Mouse (Mus musculus) ovary, postnatal 14 days (tissue): Measurements from ENCODE around the gene Eya4.

Experiments used
- DNase-seq: peaks from one replicate; pipeline ENCODE4 v3.0.0; 2022; ENCODE audit warnings: low spot score

Gene Eya4

DNA sequence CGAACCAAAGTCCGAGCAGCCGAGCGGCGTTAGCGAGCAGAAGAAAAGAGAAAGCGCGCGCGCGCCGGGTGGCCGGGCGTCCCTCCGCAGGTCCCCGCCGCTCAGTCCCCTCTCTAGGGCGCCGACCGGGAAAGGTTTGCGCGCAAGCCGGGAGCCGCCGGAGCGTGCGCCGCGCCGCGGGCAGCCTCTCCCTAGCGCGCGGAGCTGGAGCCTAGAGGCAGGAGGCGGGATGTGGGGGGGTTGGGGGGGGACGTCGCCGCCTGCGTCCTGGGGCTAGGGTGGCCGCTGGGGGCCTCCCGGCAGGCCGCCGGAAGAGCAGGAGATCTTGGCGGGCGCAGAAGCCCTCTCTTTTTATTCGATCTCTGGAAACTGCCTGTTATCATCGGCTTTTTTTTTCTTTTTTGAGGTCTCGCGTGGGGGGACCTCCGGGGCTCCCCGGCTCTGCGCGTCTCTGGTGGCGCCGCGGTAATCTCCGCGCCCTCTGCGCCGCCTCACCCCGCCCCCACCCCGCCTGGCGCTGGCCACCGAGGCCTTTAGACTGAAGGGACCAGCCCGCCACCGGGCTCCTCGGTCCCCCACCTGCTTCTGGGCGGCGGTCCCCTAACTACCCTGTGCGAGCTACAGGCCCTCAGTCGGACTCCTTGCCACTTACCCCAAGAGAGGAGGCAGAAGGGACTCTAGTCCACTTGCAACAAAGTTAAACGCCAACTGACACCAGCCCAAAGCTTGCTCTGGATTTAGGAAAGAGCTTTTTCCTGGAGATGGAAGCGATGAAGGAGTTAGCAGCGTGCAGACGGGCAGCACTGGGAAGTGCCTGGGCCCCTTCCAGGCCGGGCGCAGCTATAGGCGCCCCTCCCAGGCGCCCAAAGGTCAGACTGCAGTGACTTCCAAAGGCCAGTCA is at the start of gene Eya4:
Gene Eya4 (minus strand): TSS at position 776 of the 901 bp plus-strand sequence.
- DNase-seq: peak; percentile 9

DNA sequence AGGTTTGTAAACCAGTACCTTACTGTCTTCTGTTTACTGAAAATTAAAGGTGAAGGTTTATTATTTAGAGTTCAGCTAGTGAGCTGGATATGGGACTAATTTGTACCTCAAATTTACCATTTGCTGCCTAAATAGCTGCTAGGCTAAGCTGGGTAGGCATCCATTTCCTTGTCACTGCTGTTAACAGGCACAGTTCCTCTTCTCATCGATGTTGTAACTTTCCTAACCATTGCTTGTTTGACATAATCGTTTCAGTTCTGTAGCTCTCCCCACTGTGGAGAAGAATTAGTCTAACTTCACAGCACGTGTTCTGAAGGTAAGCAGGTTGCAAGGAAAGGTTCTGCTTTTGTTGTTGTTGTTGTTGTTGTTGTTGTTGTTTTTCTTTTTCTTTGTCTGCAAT is 44.8 kb upstream of the Eya4 start:
- no peak for DNase-seq

DNA sequence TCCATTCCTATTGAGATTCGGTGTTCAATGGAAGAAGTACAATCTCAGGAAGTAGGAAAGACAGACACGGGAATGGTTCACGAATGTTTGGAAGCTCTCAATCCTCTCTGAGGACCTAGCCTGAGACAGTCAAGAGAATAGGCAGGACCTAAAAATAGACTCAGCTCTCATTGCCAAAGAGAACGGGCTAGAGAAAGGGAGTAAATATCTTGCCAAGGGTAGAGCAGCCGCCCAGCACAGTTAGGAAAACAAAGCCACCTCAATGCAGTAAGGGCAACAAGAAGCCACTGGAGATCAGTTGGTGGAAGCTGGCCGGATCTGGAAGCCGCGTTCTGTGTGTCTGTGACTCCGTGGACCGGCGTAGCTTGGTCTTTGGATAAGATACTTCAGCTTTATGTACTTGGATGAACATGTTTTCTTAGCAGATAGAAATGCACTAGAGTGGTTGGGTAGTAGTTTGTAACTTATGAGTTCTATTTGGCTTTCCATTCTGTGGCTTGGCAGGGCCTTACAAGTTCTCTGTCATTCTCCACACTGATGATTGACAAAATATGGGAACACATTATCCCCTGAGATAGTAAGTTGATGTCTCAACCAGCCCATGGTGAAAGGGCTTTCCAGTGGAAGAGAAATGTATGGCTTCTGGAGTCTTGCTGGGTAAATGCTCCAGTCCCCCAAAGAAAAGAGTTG is 44.1 kb upstream of the Eya4 start:
- no peak for DNase-seq

GRCm38 (mm10) chr10:23394152-23394551 is 43.6 kb upstream of the Eya4 start:
- DNase-seq: no peak

- no peak for DNase-seq
These were observed 13.3 kb upstream of the Eya4 start for GRCm38 (mm10) chr10:23363866-23364265.

DNA sequence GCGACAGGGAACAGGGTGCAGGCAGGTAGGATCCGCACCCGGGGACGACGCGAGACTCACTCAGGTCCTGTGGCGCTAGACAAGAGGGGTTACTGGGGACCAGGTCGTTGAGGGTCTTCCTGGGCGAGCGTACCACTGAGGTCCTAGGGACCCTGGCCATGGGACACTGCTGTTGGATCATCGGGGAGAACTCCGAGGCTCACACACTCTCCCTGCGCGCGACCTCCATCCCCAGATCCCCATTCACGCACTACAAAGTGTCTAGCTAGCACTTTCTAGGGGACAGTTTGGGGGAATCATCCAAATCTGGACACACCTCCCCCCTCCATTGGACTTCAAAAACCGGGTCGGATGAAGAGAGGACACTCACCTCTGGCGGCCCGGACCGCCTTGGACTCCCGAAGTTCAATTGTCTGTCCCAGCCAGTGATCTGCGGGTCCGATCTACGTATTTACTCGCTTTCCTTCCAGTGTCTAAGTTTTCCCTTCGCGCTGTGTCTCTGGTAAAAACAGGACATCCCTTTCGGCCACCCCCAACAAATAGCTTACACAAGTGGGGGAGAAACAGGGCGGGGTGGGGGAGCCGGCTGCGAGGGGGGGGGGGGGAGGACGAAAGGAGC is 1.1 kb downstream of the Eya4 start:
- DNase-seq: no peak

DNA sequence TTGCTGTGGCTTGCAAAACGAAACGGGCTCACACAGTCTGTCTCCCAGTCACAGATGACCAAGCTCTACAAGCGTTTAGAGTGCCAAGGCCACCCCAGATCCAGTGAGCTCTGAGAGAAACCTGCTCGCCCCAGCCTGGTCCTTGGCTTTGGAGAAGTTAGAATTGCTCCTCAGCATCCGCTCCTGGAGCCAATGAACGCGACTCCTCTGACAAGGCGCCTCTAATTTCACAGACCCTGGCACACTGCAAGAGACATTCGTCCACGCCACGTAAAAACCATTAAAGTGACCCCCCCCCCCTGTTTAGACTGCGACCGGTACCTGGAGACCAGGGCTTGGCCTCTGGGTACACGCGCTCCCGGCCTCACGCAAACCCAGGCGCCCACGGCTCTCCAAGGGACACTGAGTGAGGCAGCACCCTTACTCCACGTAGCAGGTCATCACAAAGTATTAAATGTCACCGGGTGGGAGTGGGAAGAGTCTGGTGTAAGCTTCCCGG is 1.6 kb downstream of the Eya4 start:
- DNase-seq: no peak

DNA sequence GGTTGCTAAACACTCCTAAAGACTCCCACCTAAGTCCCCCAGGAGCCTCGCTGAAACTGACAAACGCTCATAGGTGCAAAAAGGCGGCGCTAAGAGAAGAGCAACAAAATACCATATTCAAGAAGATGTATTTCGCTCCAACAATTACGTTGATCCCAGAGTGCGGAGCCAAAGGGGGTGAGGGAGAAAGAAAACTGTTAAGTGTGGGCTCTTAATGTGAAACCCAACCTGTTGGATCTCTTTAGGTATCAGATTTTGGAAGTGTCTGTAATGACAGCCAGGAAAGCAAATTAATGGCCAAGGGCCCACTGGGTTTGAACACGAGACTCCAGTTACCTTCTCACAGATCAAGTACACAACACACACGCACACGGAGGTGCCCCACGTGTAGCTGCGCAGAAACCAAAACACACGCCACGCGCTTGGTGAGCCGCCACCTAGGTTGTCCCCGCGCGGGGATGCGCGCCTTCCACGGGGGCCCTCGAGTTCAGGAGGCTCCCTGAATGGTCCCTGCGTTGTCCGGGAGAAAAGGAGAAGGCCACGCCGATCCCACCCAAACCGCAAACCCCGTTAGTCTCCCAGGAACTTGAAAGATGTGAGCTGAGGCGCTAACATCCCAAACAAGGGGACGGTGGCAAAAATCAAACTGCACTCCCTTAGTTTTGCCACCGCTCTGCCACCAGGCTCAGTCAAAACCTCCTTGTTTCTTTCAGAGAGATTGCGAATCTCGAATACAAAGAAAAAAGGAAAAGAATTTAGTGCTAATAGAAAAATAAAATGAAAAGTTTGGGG is 2.3 kb downstream of the Eya4 start:
- no peak for DNase-seq

DNA sequence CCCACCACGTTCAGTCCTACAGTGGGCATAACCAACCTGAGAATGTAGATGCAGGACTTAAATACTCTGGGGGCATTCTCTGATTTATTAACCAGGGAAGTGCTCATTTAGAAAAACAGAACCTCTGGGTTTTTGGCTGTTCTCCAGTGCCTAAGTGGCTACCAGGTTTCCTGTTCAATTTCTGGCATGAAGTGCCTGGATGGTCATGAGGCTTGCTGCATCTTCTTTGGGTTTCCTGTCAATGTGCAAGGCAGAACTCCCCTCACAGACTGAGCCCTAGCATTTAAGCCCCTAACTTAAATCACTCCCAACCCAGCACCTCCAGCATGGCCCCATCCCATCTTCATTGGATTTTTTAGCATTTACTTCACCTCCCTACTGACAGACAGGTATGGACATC is 13.3 kb downstream of the Eya4 start:
- no peak for DNase-seq

DNA sequence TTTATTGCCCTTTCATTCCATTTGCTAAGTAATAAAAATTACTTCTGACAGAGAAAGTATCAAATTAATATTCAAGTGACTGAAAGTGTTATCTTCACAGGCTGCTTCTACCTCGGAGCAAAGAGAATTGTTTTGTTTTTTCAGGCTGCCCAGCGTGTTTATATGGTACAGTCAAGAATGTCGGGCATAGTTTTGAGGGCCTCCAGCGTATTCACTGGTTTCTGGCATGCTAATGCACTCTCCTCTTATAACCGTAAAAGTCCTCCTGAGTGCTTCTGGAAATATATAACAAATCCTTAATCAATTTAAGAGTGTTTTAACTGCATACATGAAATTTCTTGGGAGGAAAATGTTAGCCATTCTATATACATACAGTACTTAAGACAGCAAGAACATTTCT is 17.8 kb downstream of the Eya4 start:
- DNase-seq: no peak

DNA sequence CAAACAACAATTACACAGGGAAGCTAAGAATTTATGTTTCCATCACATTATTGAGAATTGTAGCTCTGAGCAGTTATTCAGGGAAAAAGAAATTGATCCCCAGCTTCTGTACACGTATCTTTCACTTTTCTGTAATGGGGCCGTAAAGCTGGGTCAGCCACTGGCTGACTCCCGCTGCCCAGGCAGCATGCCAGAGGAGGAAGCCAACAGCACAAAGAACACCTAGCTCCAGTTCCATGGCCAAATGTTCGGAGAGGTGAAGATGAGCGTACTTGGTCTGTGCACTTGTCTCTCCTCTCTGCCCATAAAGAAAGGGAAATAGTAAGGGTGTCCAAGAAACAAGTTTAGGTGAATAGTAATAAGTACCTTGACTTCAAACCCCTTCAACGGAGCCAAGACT is 22.9 kb downstream of the Eya4 start:
- DNase-seq: no peak

DNA sequence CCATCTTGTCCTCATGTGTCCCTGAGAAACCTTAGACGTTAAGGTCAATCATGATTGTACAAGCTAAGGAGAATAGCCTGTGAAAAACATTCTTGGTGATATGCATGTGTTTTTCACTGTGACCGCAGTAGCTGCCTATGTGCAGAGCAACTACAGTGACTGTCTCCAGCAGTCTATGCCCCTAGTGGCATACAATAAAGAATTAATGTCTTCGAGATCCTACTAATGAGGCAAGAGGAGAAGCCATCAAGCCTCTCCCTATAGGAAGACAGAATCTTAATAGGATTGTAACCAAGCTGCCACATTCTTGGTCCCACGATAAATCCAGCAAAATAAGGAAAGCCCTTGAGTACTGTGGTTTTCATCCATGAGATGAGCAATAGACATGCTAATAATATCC is 28.3 kb downstream of the Eya4 start:
- DNase-seq: no peak

DNA sequence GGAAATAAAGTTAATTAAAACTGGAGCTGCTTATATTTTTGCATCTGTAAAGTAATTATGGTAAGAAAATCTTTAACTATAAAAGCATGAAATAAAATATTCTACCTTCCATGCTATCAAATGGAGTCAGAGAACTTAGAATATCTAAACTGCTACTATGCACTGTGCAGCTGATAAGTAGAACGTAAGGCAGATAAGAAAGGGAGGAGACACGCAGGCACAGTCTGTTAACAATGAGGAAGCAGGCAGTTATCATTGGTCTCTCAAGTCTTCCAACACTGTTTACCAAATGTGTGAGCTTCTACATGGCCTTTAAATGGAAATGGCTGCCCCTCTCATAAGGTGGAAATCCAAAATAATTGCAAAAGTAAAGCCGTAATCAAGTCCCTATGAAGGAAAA is 55.0 kb downstream of the Eya4 start:
- DNase-seq: no peak

GRCm38 (mm10) chr10:23292495-23292894 is 58.1 kb downstream of the Eya4 start:
- no peak for DNase-seq

GRCm38 (mm10) chr10:23277371-23277770 is 73.2 kb downstream of the Eya4 start:
- no peak for DNase-seq

DNA sequence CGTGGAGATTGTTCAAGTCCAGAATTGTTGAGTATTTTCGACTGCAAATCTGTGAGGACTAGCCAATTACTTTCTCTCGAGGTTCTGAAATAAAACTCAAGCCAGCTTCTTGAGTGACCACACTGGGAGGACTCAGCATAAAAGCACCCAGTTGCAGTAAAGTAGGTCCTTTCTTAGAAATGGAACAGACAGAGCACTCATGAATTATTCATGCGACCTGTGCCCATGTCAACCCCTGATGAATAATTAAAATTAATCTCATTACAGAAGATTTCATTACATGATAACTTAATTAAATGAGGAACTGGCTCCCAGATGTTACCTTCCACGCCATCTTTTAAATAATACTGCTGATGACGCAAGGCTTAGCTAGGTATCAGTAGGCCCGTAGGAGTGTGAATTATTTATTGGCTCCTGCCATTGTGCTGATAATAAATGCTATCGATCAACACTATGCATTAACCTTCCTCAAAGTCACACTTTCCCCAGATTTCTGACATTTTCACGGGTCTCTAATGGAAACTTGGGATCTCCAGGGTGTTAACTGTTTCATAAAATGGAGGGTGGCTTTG is 79.5 kb downstream of the Eya4 start:
- DNase-seq: no peak

GRCm38 (mm10) chr10:23270502-23270901 is 80.1 kb downstream of the Eya4 start:
- no peak for DNase-seq

- no peak for DNase-seq
These were observed 98.4 kb downstream of the Eya4 start for GRCm38 (mm10) chr10:23252180-23252579.

DNA sequence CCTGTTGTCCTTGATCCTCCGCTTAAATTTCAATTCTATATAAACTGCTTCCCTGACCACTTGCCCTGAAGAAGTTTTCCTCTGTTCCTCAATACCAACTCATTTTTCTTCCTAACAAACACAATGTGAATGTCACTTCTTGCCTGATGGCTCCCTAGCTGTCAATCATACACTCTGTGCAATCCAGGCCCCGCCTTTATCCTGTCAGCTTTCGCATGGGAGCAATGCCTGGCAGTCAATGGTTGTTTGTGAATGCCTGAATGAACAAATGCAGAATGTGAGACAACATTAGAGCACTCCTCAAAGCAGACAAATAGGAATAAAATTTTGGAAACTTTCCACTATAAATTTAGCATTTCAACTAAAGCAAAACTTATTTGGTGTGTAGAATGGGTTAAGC is 104.1 kb downstream of the Eya4 start:
- no peak for DNase-seq

DNA sequence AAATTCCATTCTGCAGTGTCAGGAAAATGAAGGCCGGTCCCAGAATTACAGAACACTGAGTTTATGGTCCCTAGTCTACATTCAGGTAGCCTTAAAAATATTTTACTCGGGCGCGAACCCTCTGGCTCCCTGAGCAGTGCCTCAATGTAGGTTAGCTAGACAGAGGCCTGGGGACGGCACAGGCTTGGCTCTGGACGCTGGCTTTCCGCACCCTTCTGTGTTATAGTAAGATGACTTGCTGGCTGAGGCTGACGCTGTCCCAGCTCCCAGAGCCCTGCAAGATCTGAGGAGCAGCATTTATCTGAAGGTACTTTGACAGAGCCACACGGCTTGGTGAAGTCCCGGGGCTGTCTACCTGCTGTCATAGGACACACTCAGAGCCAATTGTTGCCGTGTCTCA is 113.7 kb downstream of the Eya4 start:
- DNase-seq: no peak

DNA sequence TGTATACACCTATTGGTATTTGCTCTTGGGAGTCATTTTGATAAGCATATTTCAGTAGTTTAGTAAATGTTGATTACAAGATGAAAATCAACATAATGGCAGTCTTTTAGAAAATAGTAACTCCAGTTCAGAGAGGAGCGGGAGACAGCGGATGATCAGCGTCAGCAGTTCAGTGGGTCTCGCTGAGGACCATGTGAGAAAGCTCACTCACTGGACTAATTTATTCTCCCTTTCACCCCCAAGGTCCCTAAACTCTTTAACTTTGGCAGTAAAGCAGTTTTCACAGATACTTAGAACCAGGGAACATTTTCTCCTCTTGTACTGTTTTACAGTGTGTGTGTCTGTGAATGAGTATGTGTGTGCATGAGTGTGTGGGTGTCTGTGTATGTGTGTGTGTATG is 115.2 kb downstream of the Eya4 start:
- DNase-seq: no peak

DNA sequence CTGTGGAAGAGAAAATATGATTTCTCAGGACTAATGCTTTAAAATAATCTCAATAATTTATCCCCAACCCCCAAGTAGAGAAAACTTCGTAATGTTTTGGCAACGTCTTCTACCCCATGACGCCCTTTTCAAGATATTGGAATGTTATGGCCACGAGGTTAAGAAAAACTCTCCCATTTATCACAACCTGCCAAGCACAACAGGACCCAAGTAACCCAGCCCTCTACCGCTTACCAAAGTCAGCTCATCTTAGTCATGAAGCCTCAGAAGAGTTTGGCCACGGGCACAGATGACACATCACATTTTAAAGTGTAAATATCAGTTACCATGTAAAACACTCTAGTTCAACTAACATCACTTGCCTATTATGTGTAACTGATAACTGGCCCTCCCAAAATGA is 117.2 kb downstream of the Eya4 start:
- no peak for DNase-seq
